Mouse (Mus musculus) erythroblast, adult 5-6 weeks (primary cell): ENCODE results near the gene Gm16434. TPM values are rescaled to one million over a fixed set of nuclear protein-coding genes. Genes with fewer than 3 reads are reported as not detected.
"Not testable (repeated sequence)": the region's sequence is repeated elsewhere in the genome, so short reads cannot be mapped to it uniquely, and the experiment has no call there.

Experiments used
- ATAC-seq: replicated peaks from 2 replicates; pipeline ENCODE4 v1.8.0; 2016; ENCODE audit warnings: moderate number of reproducible peaks, mild to moderate bottlenecking, moderate TSS enrichment, inconsistent platforms; ENCODE audit not compliant: poor library complexity, low FRiP score, severe bottlenecking
- total RNA-seq, 2 experiments: library from RNA; stranded (forward) in 1 of 2; stranded (reverse) in 1 of 2; fragments of 150-400 nt in 1 of 2; fragments of 200-764, 138-1000 nt in 1 of 2; gene quantifications; 2 replicates each; pipeline versions ENCODE4 v1.2.3 to v1.2.4; 2015 to 2017; ENCODE audit warnings: low replicate concordance in 2 of 2

Gene Gm16434
- total RNA-seq (2015; ENCODE audit: low replicate concordance) (not detected in 2 replicates), total RNA-seq (2017; ENCODE audit: low replicate concordance) (not detected in 2 replicates)

GRCm38 (mm10) chr14:7194440-7194839, at the start of gene Gm16434:
TSS of gene Gm16434 (minus strand) at chr14:7194540.
- ATAC-seq: not testable (repeated sequence)

DNA sequence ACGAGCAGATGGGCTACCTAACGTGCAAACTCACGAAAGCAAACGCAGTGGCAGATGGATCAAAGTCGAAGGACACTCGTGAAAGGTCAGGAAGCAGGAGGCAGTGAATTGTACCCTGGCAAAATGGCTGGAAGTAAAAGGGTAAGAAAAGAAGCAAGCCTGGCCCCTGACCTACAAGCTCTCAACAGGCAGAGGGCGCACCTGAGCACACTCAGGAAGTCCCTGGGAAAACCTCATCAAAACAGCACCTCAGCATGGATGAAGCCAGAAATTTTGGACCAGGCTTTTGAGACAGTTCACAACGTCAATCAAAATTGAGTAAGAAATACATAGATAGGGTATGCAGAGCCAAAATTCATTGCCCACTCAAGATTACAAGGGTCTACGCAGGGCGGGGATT, 49.2 kb upstream of the Gm16434 start:
- ATAC-seq: not testable (repeated sequence)

GRCm38 (mm10) chr14:7200070-7200469, 5.7 kb upstream of the Gm16434 start:
- not testable (repeated sequence) for ATAC-seq

DNA sequence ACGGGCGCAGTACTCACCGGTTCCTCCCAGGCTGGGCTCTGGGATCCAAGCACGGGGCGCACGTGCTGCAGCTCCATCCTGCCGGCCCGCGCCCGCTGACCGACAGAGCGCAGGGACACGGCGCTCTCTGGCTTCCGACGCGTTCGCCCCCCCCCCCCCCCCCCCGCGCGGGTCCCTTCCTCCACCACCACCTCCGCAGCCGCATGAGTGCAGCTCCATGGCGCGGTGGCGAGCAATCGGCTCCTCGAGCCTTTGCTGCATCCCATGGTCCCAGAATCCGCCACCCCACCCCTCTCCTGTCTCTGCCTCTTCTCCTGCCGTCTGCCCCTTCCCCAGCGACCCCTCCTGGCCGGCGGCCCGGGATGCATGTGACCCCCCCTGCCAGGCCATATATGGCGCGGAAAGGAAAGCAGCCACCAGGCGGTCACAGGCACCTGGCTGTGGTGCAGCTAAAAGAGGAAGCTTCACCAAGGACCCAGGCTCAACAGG, 19.8 kb downstream of the Gm16434 start, which contains the start of gene Gm3512:
Gene Gm3512 (minus strand): TSS at position 51 of the 489 bp plus-strand sequence.
- not testable (repeated sequence) for ATAC-seq

Other genes starting within 250 kb of the Gm16434 start
- not detected in 2 replicates for gene Gm6356, start 220.7 kb downstream of the Gm16434 start, total RNA-seq (2015; ENCODE audit: low replicate concordance)
- gene Gm6356, start 220.7 kb downstream of the Gm16434 start, total RNA-seq (2017; ENCODE audit: low replicate concordance): not detected in 2 replicates
- not detected in 2 replicates for gene Gm10406, start 167.1 kb downstream of the Gm16434 start, total RNA-seq (2015; ENCODE audit: low replicate concordance)
- not detected in 2 replicates for gene Gm10406, start 167.1 kb downstream of the Gm16434 start, total RNA-seq (2017; ENCODE audit: low replicate concordance)
- gene Gm3685, start 149.6 kb downstream of the Gm16434 start, total RNA-seq (2015; ENCODE audit: low replicate concordance): not detected in 2 replicates
- not detected in 2 replicates for gene Gm3685, start 149.6 kb downstream of the Gm16434 start, total RNA-seq (2017; ENCODE audit: low replicate concordance)
- gene Gm3696, start 93.9 kb downstream of the Gm16434 start, total RNA-seq (2015; ENCODE audit: low replicate concordance): not detected in 2 replicates
- gene Gm3696, start 93.9 kb downstream of the Gm16434 start, total RNA-seq (2017; ENCODE audit: low replicate concordance): not detected in 2 replicates
- not detected in 2 replicates for gene Gm6676, start 69.1 kb downstream of the Gm16434 start, total RNA-seq (2015; ENCODE audit: low replicate concordance)
- not detected in 2 replicates for gene Gm6676, start 69.1 kb downstream of the Gm16434 start, total RNA-seq (2017; ENCODE audit: low replicate concordance)
- not detected in 2 replicates for gene Gm3512, start 20.0 kb downstream of the Gm16434 start, total RNA-seq (2015; ENCODE audit: low replicate concordance)
- not detected in 2 replicates for gene Gm3512, start 20.0 kb downstream of the Gm16434 start, total RNA-seq (2017; ENCODE audit: low replicate concordance)
- not detected in 2 replicates for gene Gm3727, start 70.2 kb upstream of the Gm16434 start, total RNA-seq (2015; ENCODE audit: low replicate concordance)
- not detected in 2 replicates for gene Gm3727, start 70.2 kb upstream of the Gm16434 start, total RNA-seq (2017; ENCODE audit: low replicate concordance)
- not detected in 2 replicates for gene Gm3739, start 120.5 kb upstream of the Gm16434 start, total RNA-seq (2015; ENCODE audit: low replicate concordance)
- not detected in 2 replicates for gene Gm3739, start 120.5 kb upstream of the Gm16434 start, total RNA-seq (2017; ENCODE audit: low replicate concordance)
- gene Gm5797, start 137.9 kb upstream of the Gm16434 start, total RNA-seq (2015; ENCODE audit: low replicate concordance): not detected in 2 replicates
- not detected in 2 replicates for gene Gm5797, start 137.9 kb upstream of the Gm16434 start, total RNA-seq (2017; ENCODE audit: low replicate concordance)
- gene Gm8374, start 170.6 kb upstream of the Gm16434 start, total RNA-seq (2015; ENCODE audit: low replicate concordance): not detected in 2 replicates
- gene Gm8374, start 170.6 kb upstream of the Gm16434 start, total RNA-seq (2017; ENCODE audit: low replicate concordance): not detected in 2 replicates